8 mouse cellular contexts compared by ENCODE assay signal in genomic region chr1:191062781-191063485, GRCm38 (mm10). TPM values are rescaled to one million over a fixed set of nuclear protein-coding genes. Genes with fewer than 3 reads are reported as not detected.
DNase-seq lines count a peak whose midpoint lies in the region; ATAC-seq and TF ChIP-seq lines count a peak whose summit lies in the region.

Tatdn3 (minus strand) TSS chr1:191062932.
Nsl1 (plus strand) TSS chr1:191063012.

- DNase-seq in adrenal gland, postnatal 14 days = peak; percentile 95
- DNase-seq in embryonic facial prominence, embryonic 10.5 days (ENCODE audit: low spot score) = peak; percentile 92
- peak; percentile 89 for DNase-seq in left cerebral cortex, postnatal 4 days
- DNase-seq in midbrain, embryonic 11.5 days (ENCODE audit: low spot score, missing footprints) = peak; percentile 99
- peak; percentile 94 for DNase-seq in right cerebral cortex, postnatal 4 days
- DNase-seq in yolk sac, embryonic 10.5 days (ENCODE audit: low spot score) = peak; percentile 88

- peak within 1 kb of the TSS; percentile 80 for H3K9ac ChIP-seq in intestine, postnatal 0 days (ENCODE audit: low read depth, low read length)
- peak within 1 kb of the TSS; percentile 89 for H3K9ac ChIP-seq in midbrain, embryonic 11.5 days (ENCODE audit: low read length)

- TF ChIP-seq CTCF in intestine, postnatal 0 days (IDR thresholded peaks at IDR 0.05; ENCODE audit: low read depth) = peak; percentile 61

- peak within 1 kb of the TSS; percentile 71 for H3K4me3 ChIP-seq in embryonic facial prominence, embryonic 10.5 days
- peak within 1 kb of the TSS; percentile 84 for H3K4me3 ChIP-seq in intestine, postnatal 0 days (ENCODE audit: low read depth, low read length)
- H3K4me3 ChIP-seq in midbrain, embryonic 11.5 days (ENCODE audit: low read depth, low read length) = peak within 1 kb of the TSS; percentile 90

- intact Hi-C loops in left cerebral cortex, postnatal 4 days (cut with DNase I) = loop anchor here (1.0 kb wide), 1 partner anchor 62 kb away; no protein-coding TSS in a partner anchor

- H3K27me3 ChIP-seq in embryonic facial prominence, embryonic 10.5 days (replicated peaks; ENCODE audit: low read depth, poor library complexity, severe bottlenecking) = peaks cover 7% of the 10 kb centered on the region; the same call in 1 of the 2 replicates
- H3K27me3 ChIP-seq in intestine, postnatal 0 days (replicated peaks; ENCODE audit: control insufficient read depth, insufficient read depth, low read length) = no peaks in the 10 kb centered on the region
- H3K27me3 ChIP-seq in midbrain, embryonic 11.5 days (ENCODE audit: control insufficient read depth, insufficient read depth, low read length) = no peaks in the 10 kb centered on the region

- H3K36me3 ChIP-seq in embryonic facial prominence, embryonic 10.5 days (replicated peaks) = peaks cover 33% of the 10 kb centered on the region
- 0 out of 2 replicates have a peak, but pooled peaks cover 8% of the 10 kb centered on the region for H3K36me3 ChIP-seq in intestine, postnatal 0 days (ENCODE audit: control insufficient read depth, insufficient read depth)
- H3K36me3 ChIP-seq in midbrain, embryonic 11.5 days (ENCODE audit: control insufficient read depth, insufficient read depth, low read length) = peaks cover 10% of the 10 kb centered on the region; the same call in 1 of the 2 replicates

- ATAC-seq in granulocyte monocyte progenitor cell, adult 5-6 weeks (replicated peaks; ENCODE audit: poor library complexity, severe bottlenecking) = peak; percentile 95
- ATAC-seq in intestine, postnatal 0 days = peak; percentile 86
- peak; percentile 92 for ATAC-seq in midbrain, embryonic 11.5 days (ENCODE audit: low FRiP score)

- H3K27ac ChIP-seq in embryonic facial prominence, embryonic 10.5 days (replicated peaks) = peak within 1 kb of the TSS; percentile 94
- H3K27ac ChIP-seq in intestine, postnatal 0 days (ENCODE audit: low read depth, low read length) = peak within 1 kb of the TSS; percentile 22; the same call in 1 of the 2 replicates
- H3K27ac ChIP-seq in midbrain, embryonic 11.5 days (ENCODE audit: low read depth, low read length) = no peak within 1 kb of the TSS

- WGBS in embryonic facial prominence, embryonic 10.5 days = under 1% methylated on average over 56 of the region's 56 CpGs
- WGBS in intestine, postnatal 0 days = under 1% methylated on average over 56 of the region's 56 CpGs
- WGBS in midbrain, embryonic 11.5 days = under 1% methylated on average over 56 of the region's 56 CpGs

- H3K4me1 ChIP-seq in embryonic facial prominence, embryonic 10.5 days = peaks cover 17% of the 10 kb centered on the region
- peaks cover 6% of the 10 kb centered on the region; the same call in 1 of the 2 replicates for H3K4me1 ChIP-seq in intestine, postnatal 0 days (replicated peaks; ENCODE audit: control insufficient read depth, insufficient read depth, low read length)
- peaks cover 9% of the 10 kb centered on the region for H3K4me1 ChIP-seq in midbrain, embryonic 11.5 days (ENCODE audit: control insufficient read depth, insufficient read depth, low read length)

- H3K9me3 ChIP-seq in embryonic facial prominence, embryonic 10.5 days = no peaks in the 10 kb centered on the region
- H3K9me3 ChIP-seq in intestine, postnatal 0 days (ENCODE audit: control insufficient read depth) = no peaks in the 10 kb centered on the region
- H3K9me3 ChIP-seq in midbrain, embryonic 11.5 days (ENCODE audit: control insufficient read depth, low read length) = no peaks in the 10 kb centered on the region

- H3K4me2 ChIP-seq in intestine, postnatal 0 days (replicated peaks; ENCODE audit: low read depth) = peak within 1 kb of the TSS; percentile 87
- H3K4me2 ChIP-seq in midbrain, embryonic 11.5 days = peak within 1 kb of the TSS; percentile 65

RNA-seq across cellular contexts. Expression of gene Tatdn3, which starts in this region (rescaled TPM):
- 17.5 and 21.8 TPM in 2 replicates for total RNA-seq in adrenal gland, postnatal 14 days (2021)
- 10.3 and 12.4 TPM in 2 replicates for polyA plus RNA-seq in embryonic facial prominence, embryonic 10.5 days (2016; fragmentation: Nextera tagmentation; extraction: Ambion mirVana)
- total RNA-seq in granulocyte monocyte progenitor cell, adult 5-6 weeks (2014; fragmentation: Nextera tagmentation) = 4.0 and 21.4 TPM in 2 replicates
- total RNA-seq in granulocyte monocyte progenitor cell, adult 5-6 weeks (2017) = 9.3 and 12.5 TPM in 2 replicates
- 17.3 and 18.1 TPM in 2 replicates for polyA plus RNA-seq in intestine, postnatal 0 days (2015; fragmentation: Nextera tagmentation; extraction: Ambion mirVana)
- total RNA-seq in left cerebral cortex, postnatal 4 days (2021) = 10 to 100 TPM; 15.2 to 17.1 TPM
- polyA plus RNA-seq in midbrain, embryonic 11.5 days (2014; fragmentation: Nextera tagmentation; extraction: Ambion mirVana) = 11.3 and 11.6 TPM in 2 replicates

RNA-seq across cellular contexts. Expression of gene Nsl1, which starts in this region (rescaled TPM):
- total RNA-seq in adrenal gland, postnatal 14 days (2021) = 2.2 and 3.4 TPM in 2 replicates
- 35.4 and 38.6 TPM in 2 replicates for polyA plus RNA-seq in embryonic facial prominence, embryonic 10.5 days (2016; fragmentation: Nextera tagmentation; extraction: Ambion mirVana)
- 11.1 and 12.6 TPM in 2 replicates for total RNA-seq in granulocyte monocyte progenitor cell, adult 5-6 weeks (2014; fragmentation: Nextera tagmentation)
- total RNA-seq in granulocyte monocyte progenitor cell, adult 5-6 weeks (2017) = 14.1 and 17.6 TPM in 2 replicates
- 3.8 TPM in 2 replicates for polyA plus RNA-seq in intestine, postnatal 0 days (2015; fragmentation: Nextera tagmentation; extraction: Ambion mirVana)
- 1 to 10 TPM; 2.3 to 2.7 TPM for total RNA-seq in left cerebral cortex, postnatal 4 days (2021)
- polyA plus RNA-seq in midbrain, embryonic 11.5 days (2014; fragmentation: Nextera tagmentation; extraction: Ambion mirVana) = 21.9 and 22.8 TPM in 2 replicates
